Mouse (Mus musculus) cerebellum, adult 2 months (tissue): Measurements from ENCODE around the gene Cemip. TPM values are rescaled to one million over a fixed set of nuclear protein-coding genes. Genes with fewer than 3 reads are reported as not detected.

Experiments used
- DNase-seq, 2 experiments: peaks; one replicate each; pipeline ENCODE4 v3.0.0; 2021
- H3K27ac ChIP-seq: fragments of 200-500 bp; 2 replicates; pipeline ENCODE4 v1.5.1; 2012; ENCODE audit warnings: low read length, control low read depth, inconsistent platforms; ENCODE audit not compliant: insufficient read depth
- H3K27me3 ChIP-seq: fragments of 200-500 bp; 2 replicates; pipeline ENCODE4 v1.6.1; 2012; ENCODE audit warnings: inconsistent platforms, mild to moderate bottlenecking, low read length, moderate library complexity; ENCODE audit not compliant: control insufficient read depth, insufficient read depth
- H3K4me1 ChIP-seq: fragments of 200-500 bp; 2 replicates; pipeline ENCODE4 v1.6.1; 2011; ENCODE audit warnings: low read length; ENCODE audit not compliant: control insufficient read depth, insufficient read depth
- H3K4me3 ChIP-seq: fragments of 200-500 bp; replicated peaks from 2 replicates; pipeline ENCODE3; 2011; ENCODE audit warnings: mild to moderate bottlenecking, low read depth, low read length, control low read depth; ENCODE audit not compliant: insufficient read depth
- CTCF ChIP-seq: fragments of 200-500 bp; IDR thresholded peaks from 2 replicates; pipeline ENCODE4 v1.5.1; 2011; ENCODE audit warnings: low read depth, mild to moderate bottlenecking, control low read depth, low read length, moderate library complexity, borderline replicate concordance; ENCODE audit not compliant: insufficient read depth
- POLR2A ChIP-seq: fragments of 200-500 bp; IDR thresholded peaks from 2 replicates; pipeline ENCODE4 v1.6.1; 2011; ENCODE audit warnings: low read length, control low read depth, borderline replicate concordance; ENCODE audit not compliant: insufficient read depth
- WGBS: fragments of 180-500 bp; shearing (Covaris S2); methylation state at CpG from one replicate; pipeline ENCODE4 v1.1.7; 2018; 5-methylcytosine and 5-hydroxymethylcytosine counted together
- polyA plus RNA-seq: library from polyadenylated mRNA; depleted of rRNA; stranded (reverse); fragments of >200 nt; gene quantifications from 2 replicates; pipeline ENCODE4 v1.2.3, GENCODE M21; 2012

Gene Cemip
- polyA plus RNA-seq, 1 experiment, result 5.4 TPM

DNA sequence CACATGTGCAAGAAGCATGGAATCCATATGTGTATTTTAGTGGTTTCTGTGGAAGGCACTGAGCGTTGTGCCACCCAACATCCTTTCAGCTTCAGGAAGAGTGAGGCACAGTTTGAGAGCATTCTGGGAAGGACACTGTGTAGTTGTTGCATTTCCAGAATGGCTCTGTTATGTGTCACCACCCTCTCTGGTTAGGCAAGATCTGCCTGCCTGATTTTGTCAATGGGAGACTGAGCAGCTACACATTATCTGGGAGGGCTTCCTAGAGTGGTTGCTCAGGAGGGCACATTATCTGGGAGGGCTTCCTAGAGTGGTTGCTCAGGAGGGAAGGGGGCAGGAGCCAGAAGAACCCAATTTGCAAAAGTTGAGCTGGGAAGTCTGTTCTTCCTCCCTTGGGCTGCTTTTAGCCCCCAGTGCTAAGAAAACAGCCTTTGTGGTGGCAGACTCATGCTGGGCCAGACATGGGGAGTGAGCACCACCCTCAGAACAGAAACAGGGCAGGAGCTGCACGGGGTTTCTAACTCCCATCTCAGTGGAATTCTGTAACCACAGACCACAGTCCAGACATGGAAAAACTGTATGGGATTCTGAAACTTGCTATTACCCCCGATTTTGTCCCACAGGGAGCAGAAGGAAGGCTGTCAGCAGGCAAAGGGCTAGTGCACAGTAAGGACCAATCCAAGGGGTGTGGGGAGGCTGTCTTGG lies 147.1 kb downstream of the Cemip start:
- Histone ChIP-seq H3K4me3 (no peak overlapping the region), H3K27ac (no peak overlapping the region), H3K4me1 (peaks cover 6% of the 10 kb centered on the region), H3K27me3 (no peaks in the 10 kb centered on the region)
- DNase-seq, result no peak
- no peak for TF ChIP-seq POLR2A
- TF ChIP-seq CTCF, result no peak
- 89% methylated on average over 3 of the region's 3 CpGs for WGBS

DNA sequence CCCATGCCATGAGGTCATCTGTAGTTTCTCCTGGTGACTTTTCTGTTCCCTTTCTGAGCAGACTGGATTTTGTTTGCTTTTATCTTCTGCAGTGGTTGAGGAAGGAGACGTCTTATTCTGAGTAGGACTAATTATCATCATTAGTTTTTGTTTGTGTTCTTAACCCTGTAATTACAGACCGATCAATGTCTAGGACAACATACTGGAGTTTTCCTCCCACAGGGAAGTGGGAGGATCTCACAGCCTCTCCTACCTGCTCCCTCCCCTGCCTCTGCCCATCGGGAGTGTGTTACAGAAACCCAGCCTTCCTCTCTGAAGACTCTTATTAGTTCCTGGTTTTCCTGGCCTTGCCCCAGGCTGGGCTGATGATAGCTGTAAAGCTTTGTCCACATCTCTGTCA lies 164.7 kb downstream of the Cemip start:
- Histone ChIP-seq H3K4me1 (no peaks in the 10 kb centered on the region), H3K4me3 (no peak overlapping the region), H3K27me3 (no peaks in the 10 kb centered on the region), H3K27ac (no peak overlapping the region)
- DNase-seq, result no peak
- WGBS, result 85% methylated on average over 3 of the region's 3 CpGs
- TF ChIP-seq CTCF, result no peak
- TF ChIP-seq POLR2A, result no peak

DNA sequence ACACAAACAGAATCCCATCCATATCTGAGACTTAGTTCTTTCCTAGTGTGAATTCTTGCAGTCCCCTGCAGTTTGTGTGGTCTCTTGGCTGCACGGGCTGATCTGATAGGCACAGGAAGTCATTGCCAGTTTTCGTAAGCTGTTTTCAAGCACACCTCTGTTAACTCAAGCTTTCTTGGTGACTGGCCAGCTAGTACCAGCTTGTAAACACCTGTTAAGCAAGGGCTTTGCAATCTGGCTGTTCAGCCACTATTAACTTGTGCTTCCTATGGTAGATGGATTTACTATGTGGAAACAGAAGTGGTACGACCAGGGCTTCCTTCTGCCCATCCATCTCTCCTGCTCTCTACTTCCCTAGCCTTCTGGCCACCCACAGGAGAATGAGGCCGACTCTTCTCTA lies 166.1 kb downstream of the Cemip start:
- no peak overlapping the region for H3K4me3 ChIP-seq
- no peak for DNase-seq
- H3K27ac ChIP-seq, result no peak overlapping the region
- WGBS, result 60% methylated on average over 4 of the region's 4 CpGs
- H3K27me3 ChIP-seq, result no peaks in the 10 kb centered on the region
- TF ChIP-seq CTCF (no peak), POLR2A (no peak)
- H3K4me1 ChIP-seq, result no peaks in the 10 kb centered on the region

DNA sequence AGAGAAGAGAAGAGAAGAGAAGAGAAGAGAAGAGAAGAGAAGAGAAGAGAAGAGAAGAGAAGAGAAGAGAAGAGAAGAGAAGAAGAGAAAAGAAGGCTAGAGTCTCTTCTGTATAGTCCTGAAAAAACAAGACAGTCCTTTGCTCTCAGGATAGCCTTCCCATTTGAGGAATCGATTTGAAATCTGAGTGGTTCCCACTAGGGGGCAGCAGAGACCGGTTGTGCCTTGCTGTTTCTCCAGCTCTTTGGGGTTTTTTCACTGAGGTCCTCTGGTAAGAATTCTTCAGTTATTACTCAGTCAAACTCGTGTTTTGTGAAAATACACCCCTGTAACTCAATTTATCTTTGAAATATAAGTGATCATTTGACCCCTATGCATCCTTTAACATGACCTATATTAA lies 171.7 kb downstream of the Cemip start:
- 3% methylated on average over 3 of the region's 3 CpGs for WGBS
- no peak overlapping the region for H3K27ac ChIP-seq
- no peak for TF ChIP-seq POLR2A
- peak; percentile 90 for TF ChIP-seq CTCF
- peak; percentile 83 to 91 for DNase-seq
- H3K27me3 ChIP-seq, result no peaks in the 10 kb centered on the region; the same call in 1 of the 2 replicates
- no peaks in the 10 kb centered on the region for H3K4me1 ChIP-seq
- H3K4me3 ChIP-seq, result no peak overlapping the region

DNA sequence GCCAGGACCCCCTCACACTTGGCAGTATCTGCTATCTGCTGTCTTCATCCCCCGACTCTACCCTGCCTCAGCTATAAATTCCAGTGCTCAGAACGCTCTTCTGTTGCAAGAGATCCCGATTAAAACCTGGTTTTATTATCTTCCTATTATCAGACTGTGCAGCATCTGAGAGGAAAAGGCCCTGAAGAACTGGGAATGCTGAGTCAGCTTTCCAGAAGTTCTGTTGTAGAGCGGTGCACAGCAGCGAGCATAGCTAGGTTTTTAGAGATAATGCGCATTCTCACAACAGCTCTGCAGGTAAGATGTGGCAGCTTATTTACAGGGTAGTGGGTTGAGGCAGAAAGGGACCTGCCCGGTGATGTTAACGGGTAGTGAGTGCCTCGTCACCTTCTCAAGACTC lies 172.3 kb downstream of the Cemip start:
- DNase-seq, result no peak
- WGBS, result 81% methylated on average over 9 of the region's 9 CpGs
- TF ChIP-seq POLR2A, result no peak
- no peak for TF ChIP-seq CTCF
- H3K4me3 ChIP-seq, result no peak overlapping the region
- no peaks in the 10 kb centered on the region for H3K4me1 ChIP-seq
- H3K27me3 ChIP-seq, result no peaks in the 10 kb centered on the region; the same call in 1 of the 2 replicates
- H3K27ac ChIP-seq, result no peak overlapping the region

DNA sequence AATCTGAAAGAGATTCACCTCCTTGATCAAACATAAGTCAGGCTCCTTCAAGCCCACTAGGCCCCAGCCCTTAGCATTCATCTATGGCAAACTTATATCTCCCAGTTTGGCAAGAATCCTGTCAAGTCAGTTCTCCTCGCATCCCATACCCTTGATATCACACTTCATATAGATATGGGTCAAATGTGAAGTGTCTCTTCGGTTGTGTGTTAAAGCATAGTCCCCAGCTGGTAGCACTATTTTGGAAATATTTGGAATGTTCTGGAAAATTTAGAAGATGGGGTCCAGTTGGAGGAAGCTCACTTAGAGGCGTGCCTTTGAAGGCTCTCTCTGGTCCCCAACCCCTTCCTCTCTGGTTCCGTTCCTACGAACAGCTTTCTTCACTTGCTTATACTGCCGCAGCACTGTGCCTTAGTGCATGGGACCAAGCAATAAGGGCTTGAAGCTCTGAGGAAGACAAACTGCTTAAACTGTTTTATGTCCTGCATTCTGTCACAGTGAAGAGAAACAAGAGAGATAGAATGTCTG lies 172.8 kb downstream of the Cemip start:
- Histone ChIP-seq H3K4me1 (no peaks in the 10 kb centered on the region), H3K27me3 (no peaks in the 10 kb centered on the region; the same call in 1 of the 2 replicates), H3K4me3 (no peak overlapping the region), H3K27ac (no peak overlapping the region)
- TF ChIP-seq POLR2A (no peak), CTCF (no peak)
- DNase-seq, result no peak
- 94% methylated on average over 6 of the region's 6 CpGs for WGBS

DNA sequence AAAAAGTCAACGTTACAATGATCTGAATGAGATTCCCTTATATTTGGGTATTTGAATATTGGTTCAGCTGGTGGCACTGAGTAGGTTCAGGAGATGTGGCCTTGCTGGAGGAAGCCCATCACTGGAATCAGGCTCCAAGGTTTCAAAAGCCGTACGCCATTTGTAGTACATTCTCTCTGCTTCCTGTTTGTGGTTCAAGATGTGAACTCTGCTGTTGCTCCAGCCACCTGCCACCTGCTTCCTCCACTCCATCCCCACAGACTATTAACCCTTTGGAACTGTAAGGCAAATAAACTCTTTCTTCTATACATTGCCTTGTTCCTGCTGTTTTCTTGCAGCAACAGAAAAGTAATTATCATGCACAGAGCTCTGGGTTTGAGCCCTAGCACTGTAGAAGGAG lies 174.4 kb downstream of the Cemip start:
- Histone ChIP-seq H3K4me1 (no peaks in the 10 kb centered on the region), H3K27me3 (no peaks in the 10 kb centered on the region; the same call in 1 of the 2 replicates), H3K27ac (no peak overlapping the region), H3K4me3 (no peak overlapping the region)
- TF ChIP-seq POLR2A (no peak), CTCF (no peak)
- DNase-seq, result no peak
- WGBS, result 88% methylated on average over 3 of the region's 3 CpGs

DNA sequence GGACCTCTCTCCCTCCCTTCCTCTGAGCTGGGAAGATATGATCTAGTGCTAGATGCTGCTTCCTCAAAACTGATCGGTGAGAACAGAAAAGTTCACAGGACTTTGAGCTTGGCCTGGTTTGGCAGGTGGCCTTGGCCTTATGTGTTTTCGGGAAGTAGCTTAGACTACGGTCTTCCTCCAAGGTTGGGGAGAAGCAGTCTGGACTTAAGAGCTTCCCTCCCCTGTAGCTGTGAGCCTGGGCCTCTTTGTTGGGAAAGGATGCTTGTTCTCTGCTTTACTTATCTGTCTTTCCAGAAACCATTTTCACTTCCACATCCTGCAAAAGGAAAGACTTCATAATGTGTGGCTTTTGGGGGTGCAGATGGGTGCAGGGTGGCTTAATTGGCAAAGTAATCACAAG lies 181.5 kb downstream of the Cemip start:
- Histone ChIP-seq H3K4me1 (no peaks in the 10 kb centered on the region; the same call in 1 of the 2 replicates), H3K4me3 (no peak overlapping the region)

More for the DNA sequence above, 181.5 kb downstream of the Cemip start:
- TF ChIP-seq POLR2A, result no peak
- H3K27me3 ChIP-seq, result no peaks in the 10 kb centered on the region
- 96% methylated on average over 3 of the region's 3 CpGs for WGBS
- DNase-seq, result no peak
- H3K27ac ChIP-seq, result no peak overlapping the region
